Mouse (Mus musculus): ENCODE results near the gene Pqlc2.

The Pqlc2 gene

DNA sequence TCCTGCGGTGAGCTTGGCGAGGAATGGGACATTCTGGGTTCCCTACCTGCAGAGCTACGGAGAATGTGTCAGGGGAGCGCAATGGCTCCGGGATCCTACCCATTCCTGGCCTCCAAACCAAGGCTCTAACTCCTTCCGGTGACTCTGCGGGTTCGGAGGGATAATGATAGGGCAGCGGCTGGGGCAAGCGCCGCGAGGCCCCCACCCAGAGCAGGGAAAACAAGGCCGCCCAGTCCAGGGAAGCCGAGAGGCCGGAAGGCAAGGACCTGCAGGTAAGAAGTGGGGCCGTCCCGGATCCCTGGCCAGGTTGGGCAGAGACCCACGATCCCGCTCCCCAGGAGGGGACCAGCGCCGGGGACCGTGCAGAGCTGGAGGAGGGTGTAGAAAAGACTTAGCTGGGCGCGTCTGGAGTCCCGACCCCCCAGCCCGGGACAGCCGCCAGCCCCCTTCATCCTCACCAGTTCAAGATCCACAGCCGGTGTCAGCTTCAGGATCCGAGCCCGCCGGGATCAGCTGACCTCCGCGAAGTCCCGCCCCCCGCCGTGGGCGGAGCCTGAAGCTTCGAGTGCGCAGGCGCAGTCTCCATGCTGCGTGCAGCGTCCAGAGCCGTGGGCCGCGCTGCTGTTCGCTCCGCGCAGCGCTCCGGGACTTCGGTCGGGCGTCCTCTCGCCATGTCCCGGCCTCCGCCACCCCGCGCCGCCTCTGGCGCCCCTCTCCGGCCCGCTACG lies at the start of gene Pqlc2, which contains the start of gene Akr7a5:
Pqlc2 (minus strand) TSS at position 538 of the 728 bp plus-strand sequence.
Akr7a5 (plus strand) TSS at position 574 of the 728 bp plus-strand sequence.
- peak; percentile 98 to 99 for DNase-seq (ENCODE audit: low spot score in 2 of 2)

DNA sequence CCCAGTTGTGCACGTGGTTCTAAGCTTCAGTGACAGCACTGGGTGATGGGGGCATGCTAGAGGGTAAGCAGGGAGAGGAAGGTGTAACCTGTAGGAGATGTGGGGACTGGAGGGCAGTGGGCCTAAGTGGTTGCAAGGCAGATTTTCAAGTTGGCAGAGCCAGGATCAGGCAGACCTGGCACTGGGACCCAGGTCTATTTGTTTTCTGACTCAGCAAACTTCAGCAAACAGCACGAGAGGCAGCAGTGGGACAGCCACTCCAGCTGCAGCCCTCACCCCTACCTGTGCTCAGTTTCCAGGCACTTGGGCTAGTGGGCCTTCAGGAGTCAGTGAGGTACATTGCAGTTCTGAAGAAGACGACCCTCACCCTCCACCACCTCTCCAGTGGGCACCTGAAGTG lies 46.7 kb upstream of the Pqlc2 start:
- DNase-seq (ENCODE audit: low spot score in 2 of 2) = no peak

DNA sequence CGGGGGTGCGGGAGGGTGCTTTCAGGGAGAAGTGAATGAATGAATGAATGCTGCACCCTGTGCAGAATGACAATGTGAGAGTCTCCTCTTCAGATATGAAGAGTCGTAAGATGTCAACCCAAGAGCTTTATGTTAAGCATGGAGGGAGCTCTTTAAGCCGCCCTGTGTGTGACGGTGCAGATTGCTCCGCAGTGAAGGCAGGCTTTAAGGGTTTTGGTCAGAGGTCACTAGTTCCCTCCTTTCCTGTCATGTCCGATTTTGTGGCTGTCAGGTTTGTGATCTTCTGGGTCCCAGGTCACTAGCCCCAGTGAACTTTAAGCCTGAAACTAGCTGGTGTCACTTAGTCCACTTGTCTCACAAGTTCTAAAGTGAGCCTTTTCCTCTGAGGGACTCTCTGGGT lies 42.3 kb upstream of the Pqlc2 start:
- DNase-seq (ENCODE audit: low spot score in 2 of 2) = no peak

DNA sequence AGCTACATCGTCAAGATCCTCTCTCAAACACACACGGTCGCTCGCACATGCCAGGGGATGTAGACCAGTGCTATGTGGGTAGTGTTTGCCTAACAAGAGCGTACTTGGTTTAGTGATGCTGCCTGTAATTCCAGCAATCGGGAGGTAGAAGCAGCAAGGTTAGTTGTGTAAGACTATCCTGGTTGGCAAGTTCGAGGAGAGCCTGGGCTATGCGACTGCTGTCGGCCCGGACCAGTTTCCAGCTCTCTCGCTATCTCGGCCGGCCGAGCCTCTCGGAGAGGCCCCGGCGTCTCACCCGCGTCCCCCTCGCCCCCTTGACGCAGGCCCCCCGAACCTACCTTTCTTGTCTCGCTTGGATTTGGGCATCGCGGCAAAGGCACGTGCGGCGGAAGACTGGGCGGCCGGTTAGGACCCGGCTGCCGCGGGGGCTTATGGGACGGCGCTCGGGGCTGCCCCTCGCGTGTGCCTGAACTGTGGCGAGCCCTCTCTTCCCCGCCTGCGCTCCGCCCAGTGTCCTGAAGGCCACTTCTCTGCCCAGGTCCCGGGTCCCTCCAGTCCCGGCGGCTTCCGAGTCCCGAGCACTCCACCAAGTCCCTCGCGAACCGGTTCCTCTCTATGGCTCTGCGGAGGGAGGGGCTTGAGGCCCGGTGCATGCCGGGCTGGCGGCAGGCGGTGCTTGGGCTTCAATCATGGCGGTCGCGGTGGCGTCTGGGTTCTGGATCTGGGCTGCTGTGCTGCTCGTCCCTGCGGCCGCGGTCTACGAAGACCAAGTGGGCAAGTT lies 41.6 kb upstream of the Pqlc2 start, which contains the start of the genes Mrto4, Emc1 and Ubr4:
Mrto4 (minus strand) TSS at position 646 of the 781 bp plus-strand sequence.
Emc1 (plus strand) TSS at position 657 of the 781 bp plus-strand sequence.
Ubr4 (plus strand) TSS at position 679 of the 781 bp plus-strand sequence.
- DNase-seq (ENCODE audit: low spot score in 2 of 2) = peak; percentile 83 to 90

DNA sequence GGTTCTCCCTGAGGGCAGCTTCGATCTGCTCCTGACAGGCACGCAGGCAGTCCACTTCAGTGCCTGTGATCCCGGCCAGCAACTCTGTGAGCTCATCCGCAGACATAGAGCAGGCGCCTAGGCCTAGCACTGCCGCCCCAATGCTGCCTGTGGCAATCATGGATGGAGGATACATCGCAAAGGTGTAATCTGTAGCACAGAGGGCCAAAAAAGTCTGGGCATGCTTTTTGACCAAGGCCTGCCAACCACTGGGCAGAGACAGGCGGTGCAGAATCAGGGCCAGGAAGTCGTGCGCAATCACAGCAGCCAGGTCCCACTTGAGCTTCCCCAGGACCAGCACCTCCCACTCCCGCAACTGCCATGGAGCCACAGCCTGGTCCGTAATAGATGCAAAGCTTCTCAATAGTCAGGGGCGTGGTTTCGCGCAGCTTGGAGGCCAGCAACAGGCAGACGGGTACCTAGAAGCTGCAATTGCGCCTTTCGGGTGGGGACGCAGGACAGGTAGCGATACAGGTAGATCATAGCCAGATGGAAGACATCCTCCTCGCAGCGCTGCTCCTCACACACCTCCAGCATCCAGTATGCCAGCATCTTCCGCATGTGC lies 35.0 kb upstream of the Pqlc2 start:
- no peak for DNase-seq (ENCODE audit: low spot score in 2 of 2)

DNA sequence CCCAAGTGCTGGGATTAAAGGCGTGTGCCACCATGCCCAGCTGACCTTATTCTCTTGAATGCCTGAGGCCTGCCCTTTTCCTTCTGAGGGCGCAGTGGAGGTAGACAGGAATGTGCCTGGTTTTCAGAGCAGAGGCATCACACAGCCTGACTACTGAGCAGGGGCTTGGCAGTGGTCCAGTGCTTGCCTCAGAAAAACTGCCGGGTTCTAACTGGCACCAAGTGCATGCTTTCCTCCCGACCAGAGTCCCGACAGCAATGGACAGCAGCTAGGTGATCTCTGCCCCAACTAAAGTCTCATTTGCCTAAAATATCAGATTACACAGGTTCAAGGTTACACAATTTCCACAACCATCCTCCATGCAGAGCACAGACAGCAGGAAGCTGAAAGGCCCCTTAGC lies 33.2 kb upstream of the Pqlc2 start:
- DNase-seq (ENCODE audit: low spot score in 2 of 2) = peak in 1 of 2 experiments; percentile 32

DNA sequence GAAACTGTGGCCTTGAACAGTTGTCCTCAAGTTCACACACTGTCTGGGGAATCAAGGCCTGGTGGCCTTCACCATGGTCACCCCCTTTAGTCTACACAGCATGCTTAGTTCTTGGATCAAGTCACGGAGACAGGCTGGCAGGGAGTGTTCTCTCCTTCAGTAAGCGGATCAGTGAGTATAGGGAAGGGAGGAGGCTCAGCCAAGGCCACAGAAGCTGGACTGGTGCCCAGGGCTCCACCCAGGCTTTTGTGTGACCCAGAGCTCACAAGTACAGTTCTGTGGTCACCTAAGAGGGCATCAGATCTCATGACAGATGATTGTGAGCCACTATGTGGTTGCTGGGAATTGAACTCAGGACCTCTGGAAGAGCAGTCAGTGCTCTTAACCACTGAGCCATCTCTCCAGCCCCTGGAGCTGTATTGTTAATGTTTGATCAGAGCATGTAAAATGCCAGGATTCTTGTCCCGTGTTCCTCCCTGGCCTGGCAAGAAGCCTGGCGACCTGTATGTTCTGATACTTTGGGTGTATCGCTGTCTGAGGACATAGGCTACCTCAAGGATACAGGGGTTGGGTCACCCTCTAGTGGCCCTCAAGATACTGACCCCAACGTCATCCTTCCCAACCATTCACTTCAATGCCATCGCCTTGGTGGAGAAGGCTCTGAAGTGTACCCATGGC lies 31.2 kb upstream of the Pqlc2 start:
- DNase-seq (ENCODE audit: low spot score in 2 of 2) = no peak

DNA sequence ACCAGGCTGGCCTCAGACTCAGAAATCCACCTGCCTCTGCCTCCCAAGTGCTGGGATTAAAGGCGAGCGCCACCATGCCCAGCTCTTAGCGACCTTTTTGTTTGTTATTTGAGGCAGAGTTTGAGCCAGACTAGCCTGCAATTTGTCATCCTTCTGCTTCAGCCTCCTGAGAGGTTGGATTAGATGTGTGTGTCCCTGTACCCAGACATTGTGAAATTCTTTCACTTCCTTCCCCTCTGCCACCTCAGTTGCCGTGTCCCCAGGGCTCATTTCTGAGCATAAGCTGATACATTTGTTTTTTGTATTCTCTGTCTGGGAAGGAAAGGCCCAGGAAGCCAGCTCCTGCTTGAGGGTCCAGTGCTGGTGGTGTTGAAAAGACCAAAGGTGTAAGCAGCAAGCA lies 30.3 kb upstream of the Pqlc2 start:
- DNase-seq (ENCODE audit: low spot score in 2 of 2) = no peak

DNA sequence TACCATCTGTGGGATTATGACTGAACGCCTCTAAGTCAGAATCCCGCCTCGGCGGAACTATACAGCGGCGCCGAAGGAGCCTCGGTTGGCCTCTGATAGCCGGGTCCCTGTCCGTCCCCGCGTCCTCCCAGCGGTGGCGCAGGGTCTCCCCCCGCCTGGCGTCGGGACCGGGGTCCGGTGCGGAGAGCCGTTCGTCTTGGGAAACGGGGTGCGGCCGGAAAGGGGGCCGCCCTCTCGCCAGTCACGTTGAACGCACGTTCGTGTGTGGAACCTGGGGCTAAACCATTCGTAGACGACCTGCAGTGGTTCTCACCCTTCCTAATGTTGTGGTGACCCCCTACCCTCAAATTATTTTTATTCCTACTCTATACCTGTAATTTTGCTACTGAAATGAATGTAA lies 27.6 kb upstream of the Pqlc2 start:
- no peak for DNase-seq (ENCODE audit: low spot score in 2 of 2)

DNA sequence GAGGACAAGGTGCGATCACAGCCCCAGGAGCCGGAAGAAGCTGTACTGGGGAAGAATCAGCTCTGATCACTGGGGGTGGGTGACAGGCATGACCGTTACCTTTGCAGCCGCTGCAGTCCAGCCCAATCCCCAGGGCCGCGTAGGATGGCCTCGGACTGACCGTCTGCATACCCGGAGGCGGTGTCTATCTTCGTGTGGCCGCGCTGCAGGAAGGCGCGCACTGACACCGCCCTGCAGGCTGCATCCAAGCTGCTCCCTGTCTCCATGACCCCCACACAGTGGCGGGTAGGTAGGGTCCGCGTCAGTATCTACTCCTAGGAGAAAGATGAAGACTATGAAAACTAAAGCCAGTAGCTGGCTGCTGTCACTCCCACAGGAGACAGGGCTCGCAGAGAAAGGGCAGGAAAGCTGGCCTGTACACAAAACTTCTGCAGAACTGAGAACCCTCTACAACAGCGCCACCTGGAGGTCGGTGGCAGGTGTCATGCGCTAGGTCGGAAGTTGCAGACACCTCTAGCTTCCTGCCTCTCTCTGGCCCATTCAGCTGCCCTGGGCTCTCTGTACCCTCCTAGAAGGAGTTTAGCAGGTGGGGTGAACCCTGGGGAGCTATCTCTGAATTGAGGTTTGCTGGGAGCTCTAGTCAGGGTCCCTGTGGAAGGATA lies 26.4 kb upstream of the Pqlc2 start:
- peak; percentile 34 to 62 for DNase-seq (ENCODE audit: low spot score in 2 of 2)

DNA sequence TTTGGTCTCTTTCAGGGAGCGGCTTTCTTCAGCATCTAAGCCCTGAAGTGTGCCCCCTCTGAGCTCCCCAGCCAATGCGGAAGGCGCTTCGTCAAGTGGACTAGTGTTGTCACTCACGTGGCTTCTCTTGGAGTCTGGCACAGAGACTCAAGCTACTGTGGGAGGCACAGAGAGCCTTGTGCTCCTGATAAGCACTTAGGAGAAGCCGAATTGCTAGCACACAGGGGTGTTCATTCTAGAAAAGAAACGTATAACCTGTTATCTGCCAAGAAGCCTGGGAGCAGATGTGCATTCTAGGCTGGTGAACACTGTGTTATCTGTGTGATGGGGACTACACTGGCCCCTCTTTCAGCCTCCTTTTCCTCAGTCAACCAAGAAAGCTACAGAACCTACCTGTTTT lies 25.0 kb upstream of the Pqlc2 start:
- DNase-seq (ENCODE audit: low spot score in 2 of 2) = no peak

DNA sequence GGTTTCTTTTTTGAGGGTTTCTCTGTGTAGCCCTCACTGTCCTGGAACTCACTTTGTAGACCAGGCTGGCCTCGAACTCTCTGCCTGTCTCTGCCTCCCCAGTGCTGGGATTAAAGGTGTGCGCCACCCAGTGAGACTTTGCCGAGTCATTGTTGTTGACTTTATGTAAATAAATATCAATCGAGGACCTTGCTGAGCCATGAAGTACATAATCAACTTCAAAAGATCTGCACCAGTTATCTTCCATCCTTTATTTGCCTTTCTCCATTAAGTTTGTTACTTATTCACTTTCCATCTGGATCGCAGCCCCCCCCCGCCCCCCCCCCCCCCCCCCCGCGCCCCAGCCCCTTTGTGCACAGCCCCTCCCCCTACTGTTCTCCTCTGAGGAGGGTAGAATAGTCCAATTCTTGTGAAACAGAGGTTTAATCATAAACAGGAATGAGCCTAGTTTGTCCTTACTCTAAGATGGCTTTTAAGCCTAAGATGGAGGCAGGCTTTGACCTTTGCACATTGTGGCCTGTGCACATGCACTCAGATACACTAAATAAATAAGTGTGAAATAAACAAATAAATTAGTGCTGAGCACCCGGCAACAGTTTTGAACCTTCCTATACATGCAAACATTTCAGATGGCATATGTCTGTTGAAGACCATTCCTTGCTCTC lies 24.3 kb upstream of the Pqlc2 start:
- no peak for DNase-seq (ENCODE audit: low spot score in 2 of 2)

DNA sequence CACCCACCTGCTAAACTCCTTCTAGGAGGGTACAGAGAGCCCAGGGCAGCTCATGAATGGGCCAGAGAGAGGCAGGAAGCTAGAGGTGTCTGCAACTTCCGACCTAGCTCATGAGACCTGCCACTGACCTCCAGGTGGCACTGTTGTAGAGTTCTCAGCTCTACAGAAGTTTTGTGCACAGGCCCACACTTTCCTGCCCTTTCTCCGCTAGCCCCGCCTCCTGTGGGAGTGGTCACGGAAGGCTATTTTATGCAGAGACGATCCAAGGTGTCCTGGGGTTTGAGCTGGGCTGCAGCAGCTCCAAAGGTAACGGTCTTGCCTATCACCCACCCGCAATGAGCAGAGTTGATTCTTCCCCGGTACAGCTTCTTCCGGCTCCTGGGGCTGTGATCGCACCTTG lies 20.1 kb upstream of the Pqlc2 start:
- no peak for DNase-seq (ENCODE audit: low spot score in 2 of 2)

DNA sequence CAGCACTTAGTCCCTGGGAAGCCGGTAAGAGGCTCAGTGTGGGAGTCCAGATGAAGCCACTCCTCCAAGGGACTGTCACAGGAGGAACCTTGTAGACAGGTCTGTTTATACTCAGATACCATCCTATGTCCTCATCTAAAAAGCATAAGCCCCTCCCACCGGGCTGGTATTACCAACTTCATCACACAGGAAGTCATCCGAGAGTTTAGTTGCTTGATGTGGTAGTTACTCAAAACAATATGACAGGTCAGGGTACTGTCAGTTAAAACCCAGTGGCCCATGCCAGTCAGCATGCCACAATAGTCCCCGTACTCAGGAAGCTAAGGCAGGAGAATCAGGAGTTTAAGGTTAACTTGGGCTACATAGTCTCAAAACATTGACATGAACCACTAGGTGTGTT lies 9.2 kb upstream of the Pqlc2 start:
- no peak for DNase-seq (ENCODE audit: low spot score in 2 of 2)

DNA sequence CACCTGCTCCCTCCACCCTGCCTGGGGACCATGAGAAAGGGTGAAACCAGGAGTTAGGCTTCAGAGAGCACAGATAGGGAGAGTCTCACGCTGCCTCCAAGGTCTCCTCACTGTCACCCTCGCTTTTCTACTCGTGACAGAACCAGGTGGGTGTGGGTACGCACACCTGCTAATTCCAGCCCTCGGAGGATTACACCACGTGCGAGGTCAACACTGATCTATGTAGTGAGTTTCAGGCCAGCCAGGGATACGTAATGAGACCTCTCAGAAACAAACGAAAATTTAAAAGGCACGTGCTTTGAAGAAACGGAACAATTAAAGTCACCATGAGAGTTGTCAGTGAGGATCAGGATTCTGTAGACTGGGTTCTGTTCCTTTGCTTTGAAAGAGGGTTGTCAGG lies 7.9 kb upstream of the Pqlc2 start:
- DNase-seq (ENCODE audit: low spot score in 2 of 2) = no peak

DNA sequence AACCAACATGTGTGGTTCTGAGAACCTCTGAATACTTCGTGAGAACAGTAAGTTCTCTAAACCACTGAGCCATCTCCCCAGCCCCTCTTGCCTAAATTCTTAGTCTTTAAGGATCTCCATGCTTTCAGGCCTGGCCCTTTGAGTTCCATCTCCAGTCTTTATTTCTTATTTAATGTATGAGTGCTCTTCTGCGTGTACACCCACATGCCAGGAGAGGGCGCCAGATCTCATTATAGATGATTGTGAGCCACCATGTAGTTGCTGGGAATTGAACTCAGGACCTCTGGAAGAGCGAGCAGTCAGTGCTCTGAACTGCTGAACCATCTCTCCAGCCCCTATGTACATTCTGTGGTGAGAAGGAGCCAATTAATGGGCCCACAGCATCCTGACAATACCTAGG lies 2.1 kb upstream of the Pqlc2 start:
- no peak for DNase-seq (ENCODE audit: low spot score in 2 of 2)

DNA sequence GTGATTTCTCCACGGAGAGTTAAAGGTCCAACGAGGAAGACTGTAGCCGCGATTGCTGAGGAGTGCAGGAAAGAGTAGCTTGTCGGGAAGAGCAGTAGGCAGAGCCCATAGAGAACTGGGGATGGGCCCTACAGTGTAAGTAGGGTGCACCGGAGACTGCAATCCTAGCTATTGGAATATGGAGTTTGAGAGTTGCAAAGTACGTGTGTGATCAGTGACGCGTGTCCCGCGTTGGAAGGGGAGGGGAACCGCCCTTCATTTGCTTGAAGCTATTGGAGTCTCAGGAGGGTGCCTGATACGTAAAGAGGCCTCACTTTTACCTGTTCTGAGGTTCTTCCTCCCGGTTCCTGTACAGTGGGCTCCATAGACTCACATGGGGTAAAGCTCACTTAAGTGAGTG lies 1.2 kb upstream of the Pqlc2 start:
- DNase-seq (ENCODE audit: low spot score in 2 of 2) = no peak

DNA sequence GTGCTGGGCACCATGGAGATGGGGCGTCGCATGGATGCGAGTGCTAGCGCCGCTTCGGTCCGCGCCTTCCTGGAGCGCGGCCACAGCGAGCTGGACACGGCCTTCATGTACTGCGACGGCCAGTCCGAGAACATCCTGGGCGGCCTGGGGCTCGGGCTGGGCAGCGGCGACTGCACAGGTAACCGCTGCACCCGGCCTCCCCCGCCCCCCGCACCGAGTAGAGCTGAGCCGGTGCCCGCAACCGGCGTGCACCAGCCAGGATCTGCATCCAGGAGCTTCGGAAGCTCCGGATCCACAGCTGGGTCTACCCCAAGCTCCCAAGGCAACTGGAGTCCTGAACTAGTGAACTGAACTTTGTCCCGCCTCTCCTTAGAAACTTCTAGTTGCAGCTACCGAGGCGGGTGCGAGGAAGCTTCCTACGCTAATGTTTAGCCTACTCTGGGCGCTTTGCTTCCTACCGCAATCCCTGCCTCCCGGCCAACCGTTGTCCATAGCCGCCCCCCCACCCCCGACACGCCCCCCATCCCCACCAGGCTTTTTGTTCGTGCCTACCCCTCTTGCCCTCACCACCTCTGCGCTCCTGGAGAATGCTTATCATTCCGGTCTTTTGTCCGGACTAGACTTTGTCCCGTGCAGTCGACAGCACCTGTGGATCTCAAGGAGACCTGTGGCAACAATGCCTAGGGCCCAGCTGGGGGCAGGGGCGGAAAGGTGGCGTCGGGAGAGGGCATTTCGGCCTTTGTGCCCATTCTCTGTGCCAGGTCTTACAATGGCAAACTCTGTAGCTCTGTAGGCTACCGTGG lies 592 bp upstream of the Pqlc2 start:
- DNase-seq (ENCODE audit: low spot score in 2 of 2) = no peak

DNA sequence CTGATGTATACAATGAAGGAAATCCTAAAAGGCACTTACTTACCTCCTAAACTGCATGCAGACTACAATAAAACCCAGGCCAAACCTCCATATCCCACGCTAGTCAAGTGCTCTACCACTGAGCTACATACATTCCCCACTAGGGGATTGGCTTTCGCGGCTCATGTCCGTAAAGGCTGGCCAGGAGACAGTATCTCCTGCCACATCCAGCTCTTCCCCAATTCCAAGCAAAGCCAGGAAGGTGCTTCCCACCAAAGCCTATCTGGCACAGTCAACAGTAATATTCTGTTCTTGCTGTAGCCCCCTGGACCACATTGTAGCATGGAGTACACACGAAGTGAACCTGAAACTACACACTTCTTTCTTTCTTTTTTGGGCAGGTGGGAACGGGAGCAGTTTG lies 857 bp downstream of the Pqlc2 start:
- no peak for DNase-seq (ENCODE audit: low spot score in 2 of 2)

DNA sequence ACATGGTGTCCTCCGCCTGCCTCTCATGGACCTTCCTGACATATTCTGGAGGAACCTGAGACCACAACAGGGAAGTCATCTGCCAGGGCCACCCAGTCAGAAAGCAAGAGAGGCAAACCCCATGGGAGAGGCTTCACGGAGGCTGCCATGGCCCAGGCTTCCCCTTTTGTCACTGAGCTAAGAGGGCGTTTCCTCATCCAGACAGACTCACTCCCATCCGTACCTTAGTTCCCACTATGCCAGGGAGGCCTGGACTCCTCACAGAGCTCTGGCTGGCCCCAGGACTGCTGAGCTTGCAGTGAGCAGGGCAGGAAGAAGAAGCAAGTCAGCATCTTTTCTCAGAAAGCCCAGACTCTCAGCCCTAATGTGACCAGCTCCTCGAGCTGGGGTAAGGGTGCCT lies 2.6 kb downstream of the Pqlc2 start:
- DNase-seq (ENCODE audit: low spot score in 2 of 2) = no peak

Measured in right cerebral cortex, adult 2 months (tissue).